In genomic region chr7:49678100-49678825, GRCm38 (mm10) we compare ENCODE assay signal across 29 mouse cellular contexts. TPM values are rescaled to one million over a fixed set of nuclear protein-coding genes. Genes with fewer than 3 reads are reported as not detected.
DNase-seq lines count a peak whose midpoint lies in the region; ATAC-seq and TF ChIP-seq lines count a peak whose summit lies in the region.
"Had no signal": no experiment of that assay in that cellular context is flagged by ENCODE, and none has a peak within 500 bp of the region (broad histone marks: within the 10 kb centered on the region; RNA-seq: fewer than 3 reads in every experiment).

No protein-coding gene starts in this region.

- no peak for ATAC-seq in forebrain, postnatal 0 days
- no peak for ATAC-seq in forebrain, embryonic 14.5 days
- peak; percentile 34; the same call in 1 of the 2 replicates for ATAC-seq in midbrain, embryonic 12.5 days (ENCODE audit: low FRiP score, low read depth)
- ATAC-seq in midbrain, postnatal 0 days (ENCODE audit: low FRiP score) = no peak
- ATAC-seq: forebrain, embryonic 13.5 days had no signal

- H3K9me3 ChIP-seq in forebrain, postnatal 0 days (ENCODE audit: low read length) = no peaks in the 10 kb centered on the region
- no peaks in the 10 kb centered on the region for H3K9me3 ChIP-seq in forebrain, embryonic 14.5 days (replicated peaks; ENCODE audit: control insufficient read depth, low read length)
- H3K9me3 ChIP-seq in midbrain, embryonic 12.5 days = no peaks in the 10 kb centered on the region
- no peaks in the 10 kb centered on the region for H3K9me3 ChIP-seq in midbrain, postnatal 0 days (ENCODE audit: low read length)
- H3K9me3 ChIP-seq: embryonic facial prominence, embryonic 10.5 days; forebrain, embryonic 13.5 days; hindbrain, embryonic 15.5 days; limb, embryonic 15.5 days; liver, embryonic 15.5 days; neural tube, embryonic 13.5 days; stomach, embryonic 15.5 days had no signal

- no peak overlapping the region for H3K4me3 ChIP-seq in forebrain, postnatal 0 days (ENCODE audit: low read depth, low read length)
- no peak overlapping the region for H3K4me3 ChIP-seq in forebrain, embryonic 14.5 days (ENCODE audit: low read depth, low read length)
- 0 out of 2 replicates have a peak overlapping the region, but pooled peaks have one; percentile 1 for H3K4me3 ChIP-seq in midbrain, embryonic 12.5 days
- H3K4me3 ChIP-seq in midbrain, postnatal 0 days (ENCODE audit: low read depth, low read length) = no peak overlapping the region
- H3K4me3 ChIP-seq: embryonic facial prominence, embryonic 10.5 days; forebrain, embryonic 13.5 days; hindbrain, embryonic 15.5 days; limb, embryonic 15.5 days; liver, embryonic 15.5 days; neural tube, embryonic 13.5 days; stomach, embryonic 15.5 days had no signal

- peak; percentile 74 for DNase-seq in forebrain, postnatal 0 days
- DNase-seq in forebrain, embryonic 14.5 days (ENCODE audit: low spot score) = no peak
- no peak for DNase-seq in midbrain, postnatal 0 days (ENCODE audit: low spot score)
- peak; percentile 48 for DNase-seq in embryo, embryonic 11 days
- DNase-seq in retina, postnatal 1 day = peak; percentile 36
- no peak for DNase-seq in yolk sac, embryonic 10.5 days (ENCODE audit: low spot score)
- no peak for DNase-seq in right cerebral cortex, adult 2 months (ENCODE audit: low spot score in 2 of 2)
- DNase-seq: adrenal gland, adult 2 months; cerebellum, adult 11 months; heart, postnatal 14 days; kidney, adult 18-20 months; layer of hippocampus, postnatal 36 days; right cerebral cortex, postnatal 25 days; thymus, adult 18-20 months had no signal

- no peak for TF ChIP-seq CTCF in forebrain, postnatal 0 days (IDR thresholded peaks at IDR 0.05; ENCODE audit: low read depth)
- no peak for TF ChIP-seq CTCF in midbrain, postnatal 0 days (IDR thresholded peaks at IDR 0.05)

- no peak overlapping the region for H3K27ac ChIP-seq in forebrain, postnatal 0 days (ENCODE audit: low read depth, low read length)
- no peak overlapping the region for H3K27ac ChIP-seq in forebrain, embryonic 14.5 days (ENCODE audit: low read depth, low read length)
- H3K27ac ChIP-seq in midbrain, embryonic 12.5 days (replicated peaks) = peak overlapping the region; percentile 3; the same call in 1 of the 2 replicates
- no peak overlapping the region for H3K27ac ChIP-seq in midbrain, postnatal 0 days (ENCODE audit: low read depth, low read length)
- H3K27ac ChIP-seq: embryonic facial prominence, embryonic 10.5 days; forebrain, embryonic 13.5 days; hindbrain, embryonic 15.5 days; kidney, postnatal 0 days; limb, embryonic 15.5 days; liver, embryonic 15.5 days; neural tube, embryonic 13.5 days; stomach, embryonic 15.5 days had no signal

- no peak overlapping the region for H3K9ac ChIP-seq in forebrain, postnatal 0 days
- H3K9ac ChIP-seq in forebrain, embryonic 14.5 days (ENCODE audit: low read length) = no peak overlapping the region
- no peak overlapping the region for H3K9ac ChIP-seq in midbrain, embryonic 12.5 days (replicated peaks)
- H3K9ac ChIP-seq in midbrain, postnatal 0 days (replicated peaks; ENCODE audit: low read length, poor library complexity, severe bottlenecking) = no peak overlapping the region
- H3K9ac ChIP-seq: forebrain, embryonic 13.5 days; hindbrain, embryonic 15.5 days; limb, embryonic 15.5 days; liver, embryonic 15.5 days; neural tube, embryonic 13.5 days; stomach, embryonic 15.5 days had no signal

- H3K36me3 ChIP-seq in forebrain, postnatal 0 days (ENCODE audit: insufficient read depth) = no peaks in the 10 kb centered on the region
- H3K36me3 ChIP-seq in forebrain, embryonic 14.5 days (ENCODE audit: control insufficient read depth, insufficient read depth, low read length) = no peaks in the 10 kb centered on the region
- H3K36me3 ChIP-seq in midbrain, embryonic 12.5 days = no peaks in the 10 kb centered on the region
- no peaks in the 10 kb centered on the region for H3K36me3 ChIP-seq in midbrain, postnatal 0 days (ENCODE audit: insufficient read depth, low read length)
- H3K36me3 ChIP-seq: embryonic facial prominence, embryonic 10.5 days; hindbrain, embryonic 15.5 days; limb, embryonic 15.5 days; liver, embryonic 15.5 days; neural tube, embryonic 13.5 days; stomach, embryonic 15.5 days had no signal

- H3K27me3 ChIP-seq in forebrain, postnatal 0 days (ENCODE audit: insufficient read depth, low read length) = peaks cover 47% of the 10 kb centered on the region
- H3K27me3 ChIP-seq in forebrain, embryonic 14.5 days (replicated peaks; ENCODE audit: control insufficient read depth, insufficient read depth, low read length) = peaks cover 71% of the 10 kb centered on the region
- H3K27me3 ChIP-seq in midbrain, embryonic 12.5 days = peaks cover 78% of the 10 kb centered on the region
- peaks cover 49% of the 10 kb centered on the region for H3K27me3 ChIP-seq in midbrain, postnatal 0 days (ENCODE audit: insufficient read depth, low read length)

- H3K4me2 ChIP-seq in forebrain, postnatal 0 days (ENCODE audit: low read depth) = no peak overlapping the region
- H3K4me2 ChIP-seq in forebrain, embryonic 14.5 days (ENCODE audit: low read length) = no peak overlapping the region
- peak overlapping the region; percentile 32 for H3K4me2 ChIP-seq in midbrain, embryonic 12.5 days (replicated peaks)
- H3K4me2 ChIP-seq in midbrain, postnatal 0 days (ENCODE audit: low read depth, low read length, poor library complexity, severe bottlenecking) = no peak overlapping the region
- H3K4me2 ChIP-seq: forebrain, embryonic 13.5 days; heart, embryonic 11.5 days; hindbrain, embryonic 15.5 days; limb, embryonic 15.5 days; liver, embryonic 15.5 days; neural tube, embryonic 13.5 days; stomach, embryonic 15.5 days had no signal

- WGBS in forebrain, postnatal 0 days = 2% methylated on average over 22 of the region's 22 CpGs
- under 1% methylated on average over 22 of the region's 22 CpGs for WGBS in forebrain, embryonic 14.5 days
- WGBS in midbrain, embryonic 12.5 days = 1% methylated on average over 22 of the region's 22 CpGs
- 4% methylated on average over 22 of the region's 22 CpGs for WGBS in midbrain, postnatal 0 days

- H3K4me1 ChIP-seq in forebrain, postnatal 0 days (ENCODE audit: insufficient read depth) = no peaks in the 10 kb centered on the region
- no peaks in the 10 kb centered on the region for H3K4me1 ChIP-seq in forebrain, embryonic 14.5 days (ENCODE audit: control insufficient read depth, insufficient read depth, low read length)
- peaks cover 23% of the 10 kb centered on the region for H3K4me1 ChIP-seq in midbrain, embryonic 12.5 days
- no peaks in the 10 kb centered on the region for H3K4me1 ChIP-seq in midbrain, postnatal 0 days (ENCODE audit: insufficient read depth, low read length)
- H3K4me1 ChIP-seq: hindbrain, embryonic 15.5 days; liver, embryonic 15.5 days; neural tube, embryonic 13.5 days; stomach, embryonic 15.5 days had no signal

RNA-seq across cellular contexts. Expression of gene Dbx1, which starts 41.6 kb away (rescaled TPM):
- 0.08 and 0.33 TPM in 2 replicates for total RNA-seq in forebrain, postnatal 0 days (2014; rRNA removed)
- 0.15 and 0.61 TPM in 2 replicates for polyA plus RNA-seq in forebrain, postnatal 0 days (2015; fragmentation: Nextera tagmentation; extraction: Ambion mirVana)
- polyA plus RNA-seq in forebrain, embryonic 14.5 days (2014; fragmentation: Nextera tagmentation; extraction: Ambion mirVana) = 3.2 and 3.8 TPM in 2 replicates
- polyA plus RNA-seq in midbrain, embryonic 12.5 days (2016; fragmentation: Nextera tagmentation; extraction: Ambion mirVana) = 176 and 184 TPM in 2 replicates
- total RNA-seq in midbrain, postnatal 0 days (2014; rRNA removed) = 0.77 and 1.6 TPM in 2 replicates
- 0.84 and 1.2 TPM in 2 replicates for polyA plus RNA-seq in midbrain, postnatal 0 days (2015; fragmentation: Nextera tagmentation; extraction: Ambion mirVana)
- total RNA-seq: adrenal gland, adult 2 months; gastrocnemius, adult 18-20 months; heart, postnatal 14 days; layer of hippocampus, postnatal 36 days; left cerebral cortex, postnatal 14 days; monocyte, adult 5-6 weeks had no signal
- polyA plus RNA-seq: adrenal gland, adult 2 months; heart, embryonic 11.5 days; kidney, postnatal 0 days; lung, embryonic 16.5 days; urinary bladder, adult 2 months had no signal

Comparison
In these comparisons a context has a peak if more than half of its experiments do, and no peak if none do; other contexts are left out.
1. DNase-seq: peak in forebrain, postnatal 0 days (single experiment), embryo, embryonic 11 days (single experiment) and retina, postnatal 1 day (single experiment); none in forebrain, embryonic 14.5 days (single experiment), midbrain, postnatal 0 days (single experiment), yolk sac, embryonic 10.5 days (single experiment) and right cerebral cortex, adult 2 months (0 of 2).
2. RNA of gene Dbx1, which starts 41.6 kb away (polyA plus RNA-seq): 176 to 184 TPM in midbrain, embryonic 12.5 days; 3.2 to 3.8 TPM in forebrain, embryonic 14.5 days, 0.84 to 1.2 TPM in midbrain, postnatal 0 days and 0.15 to 0.61 TPM in forebrain, postnatal 0 days; every median in the first group is over 10 times any median in the second.